Mouse (Mus musculus) liver, postnatal 0 days (tissue): ENCODE results near the gene Alppl2. TPM values are rescaled to one million over a fixed set of nuclear protein-coding genes. Genes with fewer than 3 reads are reported as not detected.

Experiments
- ATAC-seq: fragments of 200-750 bp; cut with Nextera tagmentation; 2 replicates; pipeline ENCODE4 v1.8.0; 2017; ENCODE audit warnings: mild to moderate bottlenecking, moderate library complexity
- DNase-seq: peaks from one replicate; pipeline ENCODE4 v3.0.0-alpha.2; 2016
- H3K27ac ChIP-seq: fragments of 300-500 bp; sonication (generic); 2 replicates; pipeline ENCODE4 v1.5.1; 2014; ENCODE audit warnings: antibody characterized with exemption, moderate library complexity, mild to moderate bottlenecking, low read depth
- H3K27me3 ChIP-seq: fragments of 300-500 bp; sonication (generic); 2 replicates; pipeline ENCODE4 v1.6.1; 2014; ENCODE audit warnings: low read length, control low read depth, mixed read lengths; ENCODE audit not compliant: insufficient read depth
- H3K36me3 ChIP-seq: fragments of 300-500 bp; sonication (generic); replicated peaks from 2 replicates; pipeline ENCODE4 v1.6.1; 2014; ENCODE audit warnings: mild to moderate bottlenecking, control low read depth, low read length, moderate library complexity, mixed read lengths; ENCODE audit not compliant: insufficient read depth
- H3K4me1 ChIP-seq: fragments of 300-500 bp; sonication (generic); 2 replicates; pipeline ENCODE4 v1.6.1; 2014; ENCODE audit warnings: antibody characterized with exemption, mild to moderate bottlenecking, control low read depth; ENCODE audit not compliant: insufficient read depth
- H3K4me2 ChIP-seq: fragments of 300-500 bp; sonication (generic); 2 replicates; pipeline ENCODE4 v1.6.1; 2014; ENCODE audit warnings: low read depth, mild to moderate bottlenecking, low read length, moderate library complexity, mixed read lengths
- H3K4me3 ChIP-seq: fragments of 300-500 bp; sonication (generic); 2 replicates; pipeline ENCODE4 v1.5.1; 2014; ENCODE audit warnings: low read depth, low read length
- H3K9ac ChIP-seq: fragments of 300-500 bp; sonication (generic); replicated peaks from 2 replicates; pipeline ENCODE4 v1.6.1; 2014; ENCODE audit warnings: mild to moderate bottlenecking, moderate library complexity
- H3K9me3 ChIP-seq: fragments of 300-500 bp; sonication (generic); 2 replicates; pipeline ENCODE4 v1.6.1; 2016; ENCODE audit warnings: mild to moderate bottlenecking, control low read depth, low read length, mixed read lengths
- CTCF ChIP-seq: sonication (generic); IDR thresholded peaks from 2 replicates; pipeline ENCODE4 v1.5.1; 2016; ENCODE audit warnings: antibody characterized with exemption, low read depth
- EP300 ChIP-seq: IDR thresholded peaks from 2 replicates; pipeline ENCODE4 v1.6.1; 2016; ENCODE audit warnings: antibody characterized with exemption, low read depth, mild to moderate bottlenecking
- WGBS: fragments of 180-500 bp; shearing (Covaris S2); extraction: QIAGEN DNeasy Blood & Tissue Kit; methylation state at CpG from one replicate; pipeline ENCODE4 v1.1.7; 2014; ENCODE audit not compliant: insufficient replicate concordance; 5-methylcytosine and 5-hydroxymethylcytosine counted together
- polyA plus RNA-seq: library from polyadenylated mRNA; unstranded; fragments of >200 nt; fragmentation: Nextera tagmentation; extraction: Ambion mirVana; gene quantifications from 2 replicates; pipeline ENCODE4 v1.2.1, GENCODE M21; 2015

Gene Alppl2
- polyA plus RNA-seq, 1 experiment from 2014 or later: not detected

DNA sequence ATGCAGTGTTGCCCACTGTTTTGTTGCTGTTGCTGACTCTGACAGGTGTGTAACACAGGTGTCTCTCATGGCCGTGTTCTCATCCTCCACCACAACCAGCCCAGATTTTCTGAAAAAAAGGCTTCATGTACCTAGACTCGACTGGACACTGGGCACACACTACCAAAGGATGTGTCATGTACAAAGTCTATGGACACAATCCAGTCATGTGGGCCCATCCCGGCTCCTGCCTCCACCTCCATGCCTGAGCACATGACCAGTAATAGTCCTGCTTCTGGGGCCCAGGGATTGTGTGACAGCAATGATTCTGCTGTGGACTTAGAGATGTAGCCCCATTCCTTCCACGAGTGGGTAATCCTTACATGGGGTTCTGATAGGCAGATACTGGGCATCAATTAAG is 18.8 kb upstream of the Alppl2 start:
- Histone ChIP-seq H3K27me3 (no peaks in the 10 kb centered on the region), H3K9ac (no peak overlapping the region), H3K36me3 (no peaks in the 10 kb centered on the region), H3K27ac (no peak overlapping the region), H3K4me3 (no peak overlapping the region), H3K4me1 (no peaks in the 10 kb centered on the region), H3K4me2 (no peak overlapping the region), H3K9me3 (no peaks in the 10 kb centered on the region)
- TF ChIP-seq CTCF: no peak
- no peak for TF ChIP-seq EP300
- no peak for ATAC-seq
- DNase-seq: no peak
- 80% methylated on average over 4 of the region's 4 CpGs for WGBS

DNA sequence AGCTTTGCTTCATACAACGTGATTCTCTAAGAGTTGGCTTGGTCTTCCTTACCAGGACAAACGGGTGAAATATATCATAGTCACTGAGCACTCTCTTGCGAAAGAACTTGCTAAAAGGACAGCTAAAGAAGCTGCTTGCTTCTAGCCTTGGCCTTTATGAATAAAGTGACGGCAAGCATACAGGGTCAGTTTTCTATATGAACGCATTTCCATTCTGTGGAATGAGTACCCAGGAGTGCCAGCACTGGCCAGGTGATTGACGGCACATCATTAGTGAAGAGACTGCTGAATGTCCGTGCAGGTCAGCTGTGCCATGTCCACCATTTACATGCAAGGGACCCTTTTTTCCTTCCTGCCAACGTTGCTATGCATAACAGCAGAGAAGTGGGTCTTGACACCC is 16.8 kb upstream of the Alppl2 start:
- H3K27ac ChIP-seq: no peak overlapping the region
- H3K27me3 ChIP-seq: no peaks in the 10 kb centered on the region
- 67% methylated on average over 8 of the region's 8 CpGs for WGBS
- no peaks in the 10 kb centered on the region for H3K9me3 ChIP-seq
- no peak overlapping the region for H3K4me2 ChIP-seq
- no peak for DNase-seq
- H3K4me3 ChIP-seq: no peak overlapping the region
- H3K9ac ChIP-seq: no peak overlapping the region
- TF ChIP-seq EP300 (no peak), CTCF (no peak)
- H3K4me1 ChIP-seq: no peaks in the 10 kb centered on the region
- H3K36me3 ChIP-seq: no peaks in the 10 kb centered on the region
- no peak for ATAC-seq

DNA sequence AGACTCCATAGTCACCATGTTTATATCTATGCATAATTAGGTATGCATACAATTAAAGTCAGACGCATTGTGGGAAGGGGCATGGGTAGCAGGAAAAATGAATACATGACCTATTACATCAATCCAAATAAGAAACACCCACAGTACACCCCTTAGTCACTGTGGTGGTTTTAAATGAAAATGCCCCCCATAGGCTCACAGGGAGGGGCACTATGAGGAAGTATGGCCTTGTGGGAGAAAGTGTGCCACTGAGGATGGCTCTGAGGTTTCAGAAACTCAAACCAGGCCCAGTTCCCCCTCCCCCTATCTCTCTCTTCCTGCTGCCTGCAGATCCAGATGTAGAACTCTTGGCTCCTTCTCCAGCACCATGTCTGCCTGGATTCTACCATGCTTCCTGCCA is 14.2 kb upstream of the Alppl2 start:
- Histone ChIP-seq H3K9me3 (no peaks in the 10 kb centered on the region), H3K9ac (no peak overlapping the region), H3K4me1 (no peaks in the 10 kb centered on the region), H3K27ac (no peak overlapping the region), H3K4me3 (no peak overlapping the region), H3K4me2 (no peak overlapping the region), H3K36me3 (no peaks in the 10 kb centered on the region), H3K27me3 (peaks cover 2% of the 10 kb centered on the region; the same call in 1 of the 2 replicates)
- DNase-seq: no peak
- no peak for ATAC-seq
- TF ChIP-seq CTCF: no peak
- no peak for TF ChIP-seq EP300
- WGBS: 82% methylated on average over 1 of the region's 1 CpGs

DNA sequence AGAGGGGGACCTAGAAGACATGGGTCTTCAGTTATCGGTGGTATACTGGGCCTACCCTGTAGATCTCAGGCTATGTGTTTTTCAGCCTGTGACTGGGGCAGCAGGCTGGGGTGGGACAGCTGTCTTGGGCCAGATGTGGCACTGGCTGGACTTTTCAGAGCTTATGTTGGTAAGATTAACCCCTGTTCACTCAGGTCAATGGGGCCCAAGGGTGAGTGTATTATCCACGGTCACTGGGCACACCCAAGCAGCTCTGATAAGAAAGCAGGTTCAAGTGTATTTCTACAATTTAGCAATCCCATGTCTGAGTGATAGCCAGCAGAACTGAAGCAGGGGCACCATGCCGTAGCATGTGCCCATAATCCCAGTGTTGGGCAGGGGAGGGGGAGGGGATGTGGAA is 12.4 kb upstream of the Alppl2 start:
- Histone ChIP-seq H3K9me3 (no peaks in the 10 kb centered on the region), H3K4me1 (peaks cover 4% of the 10 kb centered on the region; the same call in 1 of the 2 replicates), H3K9ac (no peak overlapping the region), H3K4me2 (no peak overlapping the region), H3K27me3 (peaks cover 4% of the 10 kb centered on the region; the same call in 1 of the 2 replicates), H3K4me3 (no peak overlapping the region), H3K27ac (no peak overlapping the region), H3K36me3 (no peaks in the 10 kb centered on the region)
- 74% methylated on average over 3 of the region's 3 CpGs for WGBS
- ATAC-seq (no peak), DNase-seq (no peak)
- TF ChIP-seq EP300 (no peak), CTCF (no peak)

DNA sequence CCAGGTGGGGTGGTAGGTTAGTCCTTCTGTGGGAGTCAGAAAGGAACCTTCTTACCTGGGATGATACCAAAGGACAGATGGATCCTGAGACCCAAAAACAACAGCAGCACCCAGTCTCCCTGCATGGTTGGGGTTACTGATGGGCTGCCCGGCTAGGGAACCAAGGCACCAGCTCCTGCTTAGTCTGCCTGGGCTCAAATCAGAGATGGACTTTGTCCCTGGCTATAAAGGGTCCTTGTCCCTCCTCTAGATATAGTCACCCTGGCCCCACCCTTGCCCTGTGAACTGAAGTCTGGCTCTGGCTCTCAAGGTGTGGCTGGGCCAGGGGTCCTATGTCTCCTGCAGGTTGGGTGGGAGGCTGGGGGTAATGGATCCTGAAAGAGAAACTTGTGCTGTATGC is 11.7 kb upstream of the Alppl2 start, which contains the start of gene Alpi:
Gene Alpi, minus strand, starts transcription at position 196 of the 400 bp plus-strand sequence.
- Histone ChIP-seq H3K27ac (no peak within 1 kb of the TSS), H3K4me2 (no peak within 1 kb of the TSS), H3K9ac (no peak within 1 kb of the TSS), H3K4me1 (peaks cover 4% of the 10 kb centered on the region; the same call in 1 of the 2 replicates), H3K36me3 (no peaks in the 10 kb centered on the region), H3K27me3 (peaks cover 4% of the 10 kb centered on the region; the same call in 1 of the 2 replicates), H3K9me3 (no peaks in the 10 kb centered on the region), H3K4me3 (no peak within 1 kb of the TSS)
- WGBS: 65% methylated on average over 1 of the region's 1 CpGs
- DNase-seq: no peak
- TF ChIP-seq CTCF (no peak), EP300 (no peak)
- no peak for ATAC-seq

DNA sequence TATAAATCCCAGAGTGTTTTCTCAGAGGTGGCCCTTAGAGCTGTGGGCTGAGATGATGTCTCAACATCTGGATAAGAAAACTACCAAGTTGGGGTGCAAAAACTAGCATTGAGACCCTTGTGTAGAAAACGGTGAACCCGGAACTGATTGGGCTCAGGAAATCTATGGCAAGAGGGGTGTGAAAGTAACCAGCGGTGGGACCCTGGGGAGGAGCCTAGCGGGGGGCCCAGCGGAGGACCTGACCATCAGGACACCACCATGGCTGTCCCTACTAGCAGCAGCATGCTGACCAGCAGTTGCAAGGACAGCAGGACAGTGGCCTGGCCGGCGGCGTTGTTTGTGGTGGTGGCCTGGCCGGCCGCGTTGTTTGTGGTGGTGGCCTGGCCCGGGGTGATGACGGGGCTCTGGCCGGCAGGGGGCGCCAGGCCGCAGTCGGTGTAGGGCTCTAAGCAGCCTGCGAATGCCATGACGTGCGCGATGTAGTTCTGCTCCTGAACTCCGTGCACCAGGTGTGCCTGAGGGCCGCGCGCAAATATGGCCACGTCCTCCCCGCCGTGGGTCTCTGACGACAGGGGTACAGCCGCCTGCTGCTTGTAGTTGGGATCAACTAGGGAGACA is 8.7 kb upstream of the Alppl2 start:
- no peak overlapping the region for H3K9ac ChIP-seq
- no peak overlapping the region; the same call in 1 of the 2 replicates for H3K4me2 ChIP-seq
- H3K4me3 ChIP-seq: no peak overlapping the region
- H3K4me1 ChIP-seq: peaks cover 4% of the 10 kb centered on the region; the same call in 1 of the 2 replicates
- H3K27me3 ChIP-seq: peaks cover 4% of the 10 kb centered on the region; the same call in 1 of the 2 replicates
- DNase-seq: peak; percentile 75
- H3K9me3 ChIP-seq: no peaks in the 10 kb centered on the region
- peak; percentile 77 for ATAC-seq
- TF ChIP-seq EP300 (no peak), CTCF (peak; percentile 81)
- no peaks in the 10 kb centered on the region for H3K36me3 ChIP-seq
- 13% methylated on average over 29 of the region's 30 CpGs for WGBS
- no peak overlapping the region for H3K27ac ChIP-seq
